Mouse (Mus musculus) embryonic facial prominence, embryonic 14.5 days (tissue): ENCODE measurements at regions not wholly inside any gene's neighbourhood (a gene's known extent, or its start where the extent isn't known, plus 50 kb on each side); places are given as distances from the start of the nearest gene placed in this dataset.
A peak's percentile ranks its signal among the peaks of the same experiment; 100 is the strongest.

Experiments used
- ATAC-seq: fragments of 200-750 bp; cut with Nextera tagmentation; 2 replicates; pipeline ENCODE4 v1.8.0; 2017; ENCODE audit warnings: low read depth, moderate number of reproducible peaks, moderate TSS enrichment
- DNase-seq: peaks from one replicate; pipeline ENCODE4 v3.0.0-alpha.2; 2015; ENCODE audit warnings: low spot score
- H3K27ac ChIP-seq: fragments of 300-500 bp; sonication (generic); replicated peaks from 2 replicates; pipeline ENCODE4 v1.5.1; 2014; ENCODE audit warnings: low read depth, mild to moderate bottlenecking, low read length, moderate library complexity
- H3K27me3 ChIP-seq: fragments of 300-500 bp; sonication (generic); replicated peaks from 2 replicates; pipeline ENCODE4 v1.6.1; 2014; ENCODE audit warnings: low read length; ENCODE audit not compliant: control insufficient read depth, insufficient read depth
- H3K36me3 ChIP-seq: fragments of 300-500 bp; sonication (generic); 2 replicates; pipeline ENCODE4 v1.6.1; 2014; ENCODE audit warnings: low read length, mixed read lengths; ENCODE audit not compliant: control insufficient read depth, insufficient read depth
- H3K4me1 ChIP-seq: fragments of 300-500 bp; sonication (generic); 2 replicates; pipeline ENCODE4 v1.6.1; 2014; ENCODE audit warnings: antibody characterized with exemption, low read length; ENCODE audit not compliant: control insufficient read depth, insufficient read depth
- H3K4me2 ChIP-seq: fragments of 300-500 bp; sonication (generic); 2 replicates; pipeline ENCODE4 v1.6.1; 2014; ENCODE audit warnings: low read depth, mild to moderate bottlenecking, low read length, moderate library complexity, mixed read lengths
- H3K4me3 ChIP-seq: fragments of 300-500 bp; sonication (generic); 2 replicates; pipeline ENCODE4 v1.5.1; 2014; ENCODE audit warnings: low read depth, mild to moderate bottlenecking, low read length
- H3K9ac ChIP-seq: fragments of 300-500 bp; sonication (generic); 2 replicates; pipeline ENCODE4 v1.6.1; 2014; ENCODE audit warnings: low read depth, mild to moderate bottlenecking, low read length, moderate library complexity, mixed read lengths
- H3K9me3 ChIP-seq: fragments of 300-500 bp; sonication (generic); 2 replicates; pipeline ENCODE4 v1.6.1; 2016; ENCODE audit warnings: low read length; ENCODE audit not compliant: control insufficient read depth
- WGBS: fragments of 180-500 bp; shearing (Covaris S2); extraction: QIAGEN DNeasy Blood & Tissue Kit; methylation state at CpG from one replicate; pipeline ENCODE4 v1.1.7; 2014; 5-methylcytosine and 5-hydroxymethylcytosine counted together

- no peak overlapping the region for H3K9ac ChIP-seq
- H3K4me1 ChIP-seq, result no peaks in the 10 kb centered on the region
- ATAC-seq (no peak), DNase-seq (no peak)
- H3K27ac ChIP-seq, result no peak overlapping the region
- H3K9me3 ChIP-seq, result no peaks in the 10 kb centered on the region
- no peaks in the 10 kb centered on the region for H3K27me3 ChIP-seq
- H3K4me2 ChIP-seq, result no peak overlapping the region
- WGBS, result 84% methylated on average over 5 of the region's 5 CpGs
- no peak overlapping the region for H3K4me3 ChIP-seq
- no peaks in the 10 kb centered on the region for H3K36me3 ChIP-seq
Observed at GRCm38 (mm10) chr16:12951176-12951575, 158.3 kb upstream of the Ercc4 start.

- H3K27me3 ChIP-seq, result no peaks in the 10 kb centered on the region
- no peak for ATAC-seq
- H3K9me3 ChIP-seq, result no peaks in the 10 kb centered on the region
- H3K9ac ChIP-seq, result no peak overlapping the region
- 60% methylated on average over 8 of the region's 8 CpGs for WGBS
- no peak overlapping the region for H3K4me3 ChIP-seq
- no peak overlapping the region for H3K27ac ChIP-seq
- DNase-seq, result no peak
- no peak overlapping the region for H3K4me2 ChIP-seq
- H3K36me3 ChIP-seq, result no peaks in the 10 kb centered on the region
- no peaks in the 10 kb centered on the region for H3K4me1 ChIP-seq
Observed at GRCm38 (mm10) chr16:12954028-12954427, 155.5 kb upstream of the Ercc4 start.

GRCm38 (mm10) chr16:12956416-12956815 is 153.1 kb upstream of the Ercc4 start:
- Histone ChIP-seq H3K4me3 (no peak overlapping the region), H3K27me3 (no peaks in the 10 kb centered on the region), H3K27ac (no peak overlapping the region), H3K36me3 (no peaks in the 10 kb centered on the region), H3K9ac (no peak overlapping the region), H3K4me2 (no peak overlapping the region), H3K9me3 (no peaks in the 10 kb centered on the region), H3K4me1 (no peaks in the 10 kb centered on the region)
- WGBS, result 58% methylated on average over 3 of the region's 3 CpGs
- DNase-seq (no peak), ATAC-seq (no peak)

- 77% methylated on average over 5 of the region's 5 CpGs for WGBS
- Histone ChIP-seq H3K9ac (no peak overlapping the region), H3K4me2 (no peak overlapping the region), H3K4me1 (no peaks in the 10 kb centered on the region), H3K36me3 (no peaks in the 10 kb centered on the region), H3K27me3 (no peaks in the 10 kb centered on the region), H3K27ac (no peak overlapping the region), H3K4me3 (no peak overlapping the region), H3K9me3 (no peaks in the 10 kb centered on the region)
- no peak for ATAC-seq
- DNase-seq, result no peak
Observed at GRCm38 (mm10) chr16:12960885-12961284, 148.6 kb upstream of the Ercc4 start.

- Histone ChIP-seq H3K4me3 (no peak overlapping the region), H3K9ac (no peak overlapping the region), H3K9me3 (no peaks in the 10 kb centered on the region), H3K4me2 (no peak overlapping the region), H3K27ac (no peak overlapping the region), H3K4me1 (no peaks in the 10 kb centered on the region), H3K36me3 (no peaks in the 10 kb centered on the region), H3K27me3 (no peaks in the 10 kb centered on the region)
- no peak for ATAC-seq
- peak; percentile 7 for DNase-seq
- WGBS, result 89% methylated on average over 1 of the region's 1 CpGs
Observed at GRCm38 (mm10) chr16:12982681-12983080, 126.8 kb upstream of the Ercc4 start.

- no peak for DNase-seq
- no peak for ATAC-seq
Observed at GRCm38 (mm10) chr16:13001288-13001880, 108.1 kb upstream of the Ercc4 start.

GRCm38 (mm10) chr16:13012863-13013262 is 96.6 kb upstream of the Ercc4 start:
- no peak overlapping the region for H3K27ac ChIP-seq
- no peak overlapping the region for H3K4me3 ChIP-seq
- no peak overlapping the region for H3K9ac ChIP-seq
- no peak overlapping the region for H3K4me2 ChIP-seq
- H3K9me3 ChIP-seq, result no peaks in the 10 kb centered on the region
- H3K36me3 ChIP-seq, result no peaks in the 10 kb centered on the region
- 85% methylated on average over 5 of the region's 5 CpGs for WGBS
- no peaks in the 10 kb centered on the region for H3K4me1 ChIP-seq
- ATAC-seq (no peak), DNase-seq (no peak)
- H3K27me3 ChIP-seq, result no peaks in the 10 kb centered on the region

More at GRCm38 (mm10) chr16:13001288-13001880, 108.1 kb upstream of the Ercc4 start:
- 50% methylated on average over 1 of the region's 1 CpGs for WGBS
- Histone ChIP-seq H3K4me2 (no peak overlapping the region), H3K27me3 (no peaks in the 10 kb centered on the region), H3K4me3 (no peak overlapping the region), H3K36me3 (no peaks in the 10 kb centered on the region), H3K9ac (no peak overlapping the region), H3K27ac (no peak overlapping the region), H3K9me3 (no peaks in the 10 kb centered on the region), H3K4me1 (no peaks in the 10 kb centered on the region)

- Histone ChIP-seq H3K9ac (no peak overlapping the region), H3K4me3 (no peak overlapping the region), H3K4me1 (no peaks in the 10 kb centered on the region), H3K4me2 (no peak overlapping the region), H3K9me3 (no peaks in the 10 kb centered on the region), H3K36me3 (no peaks in the 10 kb centered on the region), H3K27ac (no peak overlapping the region), H3K27me3 (no peaks in the 10 kb centered on the region)
- no peak for ATAC-seq
- DNase-seq, result no peak
- WGBS, result 51% methylated on average over 10 of the region's 10 CpGs
Observed at GRCm38 (mm10) chr16:13013891-13014644, 95.4 kb upstream of the Ercc4 start.

- no peaks in the 10 kb centered on the region for H3K36me3 ChIP-seq
- no peaks in the 10 kb centered on the region for H3K27me3 ChIP-seq
- no peaks in the 10 kb centered on the region for H3K9me3 ChIP-seq
- H3K9ac ChIP-seq, result no peak overlapping the region
- no peak for DNase-seq
- H3K27ac ChIP-seq, result no peak overlapping the region
- ATAC-seq, result no peak
- WGBS, result 49% methylated on average over 4 of the region's 4 CpGs
- H3K4me3 ChIP-seq, result no peak overlapping the region
- no peak overlapping the region for H3K4me2 ChIP-seq
- no peaks in the 10 kb centered on the region for H3K4me1 ChIP-seq
Observed at GRCm38 (mm10) chr16:13022875-13023274, 86.6 kb upstream of the Ercc4 start.
